Mouse (Mus musculus) liver, postnatal 0 days (tissue): ENCODE results near the gene Cdh8.

Experiments
- CTCF ChIP-seq: sonication (generic); IDR thresholded peaks from 2 replicates; pipeline ENCODE4 v1.5.1; 2016; ENCODE audit warnings: antibody characterized with exemption, low read depth
- EP300 ChIP-seq: IDR thresholded peaks from 2 replicates; pipeline ENCODE4 v1.6.1; 2016; ENCODE audit warnings: antibody characterized with exemption, low read depth, mild to moderate bottlenecking

- TF ChIP-seq CTCF: no peak
- TF ChIP-seq EP300: no peak
Observed at GRCm38 (mm10) chr8:99415076-99415965, 950 bp downstream of the Cdh8 start.
